Mouse (Mus musculus): ENCODE data around the gene Tshz3.

GRCm38 (mm10) chr7:36709974-36710373 is 12.1 kb downstream of the Tshz3 start:
- TF ChIP-seq CTCF (IDR thresholded peaks at IDR 0.05) = no peak
- TF ChIP-seq EP300 (IDR thresholded peaks at IDR 0.05) = no peak

Measured in lung, postnatal 0 days (tissue).